Mouse (Mus musculus): ENCODE measurements around the gene Chka.

DNA sequence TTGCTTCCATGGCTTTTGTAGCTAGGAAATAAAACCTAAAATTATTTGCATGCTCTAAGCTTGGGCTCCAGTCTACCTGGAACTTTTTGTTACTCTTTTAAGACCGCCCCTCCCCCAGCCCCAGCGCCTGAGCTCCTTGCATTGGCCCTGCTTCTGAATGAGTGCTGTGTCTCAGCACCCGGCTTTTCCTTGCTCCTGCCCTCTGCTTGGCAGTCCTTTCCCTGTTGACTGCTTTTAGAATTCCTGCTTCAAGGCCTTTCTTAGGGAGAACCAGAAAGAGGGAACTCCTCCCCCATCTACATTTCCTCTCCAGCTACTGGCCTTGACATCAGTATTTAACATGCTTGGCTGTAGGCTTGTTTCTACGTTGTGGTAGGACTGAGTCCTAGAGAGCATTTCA lies 4.0 kb downstream of the Chka start:
- TF ChIP-seq POLR2A (IDR thresholded peaks at IDR 0.05; ENCODE audit: insufficient read length, low read depth) = no peak
- TF ChIP-seq USF1 (IDR thresholded peaks at IDR 0.05; ENCODE audit: low read depth) = no peak
- no peak for TF ChIP-seq TCF3 (IDR thresholded peaks at IDR 0.05; ENCODE audit: insufficient read length, low read depth)
- TF ChIP-seq POLR2AphosphoS2 (IDR thresholded peaks at IDR 0.05; ENCODE audit: insufficient read length, low read depth) = no peak
- TF ChIP-seq SRF (IDR thresholded peaks at IDR 0.05; ENCODE audit: control insufficient read depth, insufficient read length, low read depth) = no peak
